Mouse (Mus musculus) activated CD4-positive, CD25-positive, alpha-beta regulatory T cell, adult 4 months (primary cell): Measurements from ENCODE around the gene Acsbg1. TPM values are rescaled to one million over a fixed set of nuclear protein-coding genes. Genes with fewer than 3 reads are reported as not detected.
A peak's percentile ranks its signal among the peaks of the same experiment; 100 is the strongest.

ENCODE experiments used
- ATAC-seq: one replicate; pipeline ENCODE4 v1.8.0; 2017
- polyA plus RNA-seq, 2 experiments: library from polyadenylated mRNA; unstranded; fragments of 100-300 nt; shearing (Covaris generic); gene quantifications; one replicate each; pipeline ENCODE4 v1.2.1; 2017

The Acsbg1 gene
- polyA plus RNA-seq, 2 experiments from 2014 or later, result 52.6 to 55.5 TPM

DNA sequence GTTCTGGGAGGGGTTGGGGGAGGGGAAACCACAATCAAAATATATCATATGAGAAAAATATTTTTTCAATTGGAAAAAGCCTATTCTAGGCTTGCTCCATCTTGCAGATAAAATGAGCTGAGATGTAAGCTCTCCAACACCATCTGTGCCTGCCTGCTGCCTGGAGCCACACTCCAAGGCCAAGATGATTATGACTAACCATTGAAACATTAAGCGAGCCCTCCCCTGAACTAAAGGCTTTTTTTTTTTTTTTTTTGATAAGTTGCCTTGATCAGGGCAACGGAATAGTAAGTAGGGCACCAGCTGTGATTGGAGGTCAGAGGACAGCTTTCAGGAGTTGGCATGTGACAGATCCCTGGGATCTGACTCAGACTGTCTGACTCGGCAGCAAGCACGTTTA, 6.8 kb upstream of the Acsbg1 start:
- ATAC-seq, result no peak

DNA sequence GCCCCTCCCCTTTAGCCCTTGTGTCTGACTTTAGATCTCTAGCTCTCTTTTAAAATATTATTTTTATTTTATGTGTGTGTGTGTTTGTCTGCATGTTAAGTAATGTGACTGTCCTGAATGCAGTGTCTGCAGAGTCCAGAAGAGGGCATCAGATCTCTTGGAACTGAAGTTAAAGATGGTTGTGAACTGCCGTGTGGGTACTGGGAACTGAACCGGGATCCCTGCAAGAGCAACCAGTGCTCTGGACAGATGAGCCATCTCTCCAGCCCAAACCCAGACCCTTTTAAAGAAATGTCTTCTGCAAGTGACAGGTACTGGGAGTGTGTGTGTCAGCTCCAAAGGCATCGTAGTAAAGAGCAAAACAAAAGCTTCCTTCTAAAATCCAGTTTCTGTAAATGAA, 4.4 kb upstream of the Acsbg1 start:
- ATAC-seq, result no peak

DNA sequence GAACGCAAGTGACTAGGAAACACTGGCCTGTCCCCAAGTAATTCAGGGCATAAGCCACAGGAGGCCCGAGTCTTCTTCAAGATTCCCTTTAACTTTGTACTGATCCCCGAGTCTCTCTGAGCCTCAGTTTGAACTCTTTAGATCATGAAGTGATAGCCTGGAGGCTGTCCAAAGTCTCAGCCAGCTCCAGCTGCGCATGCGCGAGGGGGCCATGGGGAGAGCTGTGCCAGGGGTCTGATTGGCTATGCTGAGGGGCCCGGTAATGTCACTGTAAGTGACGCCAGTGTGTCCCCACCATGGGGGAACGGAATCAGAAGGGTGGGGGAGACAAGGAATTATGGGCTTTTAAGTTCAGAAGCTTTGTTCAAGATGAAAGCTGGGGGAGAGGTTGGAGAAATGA, 2.7 kb upstream of the Acsbg1 start:
- no peak for ATAC-seq

DNA sequence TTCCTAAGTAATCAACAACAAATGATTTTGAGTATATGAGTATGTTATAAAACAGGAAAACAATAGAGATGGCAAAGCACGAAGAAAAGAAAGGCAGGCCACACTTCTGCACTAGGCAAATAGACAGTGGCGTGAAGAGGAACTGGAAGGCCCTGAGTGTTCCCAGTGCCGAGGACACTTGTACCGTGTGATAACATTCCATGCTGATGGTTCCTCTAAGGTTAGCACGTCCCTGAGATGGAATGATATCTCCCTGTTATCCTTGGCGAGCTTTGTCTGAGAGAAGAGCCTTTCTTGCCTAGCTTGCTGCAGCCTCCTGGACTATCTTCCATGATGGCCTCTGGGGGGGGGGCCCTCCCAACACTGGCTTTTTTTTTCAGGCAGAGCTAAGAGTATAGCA, 2.9 kb downstream of the Acsbg1 start:
- ATAC-seq, result no peak

DNA sequence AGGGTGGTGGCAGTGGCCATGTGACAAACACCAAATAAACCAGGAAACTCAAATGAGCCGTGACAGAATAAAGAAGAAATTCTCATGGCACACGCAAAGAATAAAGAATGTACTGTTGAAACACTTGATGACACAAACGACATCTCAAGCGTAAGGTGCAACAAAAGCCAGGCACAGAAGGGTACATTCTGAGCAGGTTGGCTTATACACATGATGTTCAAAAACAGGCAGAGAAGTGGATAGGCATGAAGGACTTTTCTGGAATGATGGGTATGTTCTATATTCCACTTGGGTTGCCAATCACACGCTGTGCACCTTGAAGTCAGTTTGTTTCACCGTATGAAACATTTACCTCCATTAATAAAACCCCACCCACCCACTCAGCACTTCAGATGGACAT, 5.3 kb downstream of the Acsbg1 start:
- no peak for ATAC-seq

DNA sequence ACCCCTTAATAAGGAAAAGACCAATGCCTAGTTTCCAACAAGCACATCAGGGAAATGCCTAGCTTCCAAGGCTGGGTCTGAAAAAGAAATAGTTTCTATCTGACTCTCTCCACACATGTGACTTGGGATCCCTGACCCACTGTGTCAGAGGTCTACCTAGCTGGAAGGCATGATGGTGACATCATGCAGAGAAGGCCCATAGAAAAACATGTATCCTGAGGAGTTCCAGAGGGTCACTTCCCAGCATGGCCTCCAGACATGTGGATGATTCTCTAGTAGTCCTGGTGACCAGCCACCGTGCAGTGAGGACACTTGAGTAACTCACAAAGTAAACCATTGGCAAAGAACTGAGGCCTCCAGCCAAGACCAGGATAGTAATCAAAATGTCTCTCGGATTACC, 5.8 kb downstream of the Acsbg1 start:
- ATAC-seq, result no peak

DNA sequence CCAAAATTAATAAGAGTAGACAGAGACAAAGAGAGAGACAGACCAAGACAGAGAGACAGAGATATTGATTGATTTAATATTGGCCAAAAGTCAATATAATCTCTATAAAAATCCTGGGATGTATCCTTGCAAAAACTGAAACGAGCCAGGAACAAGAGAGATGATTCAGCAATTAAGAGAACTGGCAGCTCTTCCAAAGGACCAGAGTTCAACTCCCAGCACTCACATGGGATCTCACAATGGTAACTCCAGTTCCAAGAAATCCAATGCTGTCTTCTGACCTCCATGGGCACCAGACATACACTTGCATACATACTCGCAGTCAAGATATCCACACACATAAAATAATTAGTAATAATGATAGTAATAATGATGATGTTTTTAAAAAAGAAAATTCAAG, 8.9 kb downstream of the Acsbg1 start:
- ATAC-seq, result no peak

DNA sequence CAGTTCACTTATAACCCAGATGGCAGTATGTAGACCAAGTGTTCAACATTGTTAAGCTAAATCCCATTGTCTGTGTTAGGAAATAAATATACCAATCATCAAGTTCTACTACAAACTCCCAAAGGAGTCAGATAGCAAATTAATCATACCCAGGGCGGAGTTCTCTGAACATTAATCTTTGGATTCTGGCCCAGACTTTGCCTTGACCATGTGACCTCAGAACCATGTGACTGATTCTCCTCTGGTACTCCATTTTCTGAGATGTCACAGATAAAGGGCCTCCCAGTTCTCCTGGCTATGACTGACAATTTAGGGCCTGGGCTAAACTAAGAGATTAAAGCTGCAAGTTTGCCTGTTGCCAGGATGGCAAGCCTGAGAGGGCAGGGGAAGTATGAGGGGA, 12.3 kb downstream of the Acsbg1 start:
- no peak for ATAC-seq

DNA sequence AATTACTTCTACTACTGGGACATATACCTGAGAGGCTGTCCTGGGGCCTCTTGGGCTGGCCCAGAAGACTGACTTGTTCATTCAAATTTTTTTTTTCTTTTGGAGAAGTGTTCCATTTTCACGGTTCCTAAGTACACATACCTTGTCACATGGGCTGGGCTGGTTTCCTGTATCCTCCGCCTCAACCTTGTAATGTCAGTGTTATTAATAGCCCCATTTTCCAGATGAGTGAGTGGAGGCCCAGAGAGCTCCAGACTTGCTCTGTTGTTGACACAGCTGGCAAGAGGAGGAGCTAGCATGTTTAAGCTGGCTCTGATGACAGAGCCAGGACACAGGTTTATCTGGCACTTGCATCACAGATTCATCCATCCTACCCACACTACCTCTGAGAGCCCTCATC, 14.2 kb downstream of the Acsbg1 start:
- ATAC-seq, result no peak

DNA sequence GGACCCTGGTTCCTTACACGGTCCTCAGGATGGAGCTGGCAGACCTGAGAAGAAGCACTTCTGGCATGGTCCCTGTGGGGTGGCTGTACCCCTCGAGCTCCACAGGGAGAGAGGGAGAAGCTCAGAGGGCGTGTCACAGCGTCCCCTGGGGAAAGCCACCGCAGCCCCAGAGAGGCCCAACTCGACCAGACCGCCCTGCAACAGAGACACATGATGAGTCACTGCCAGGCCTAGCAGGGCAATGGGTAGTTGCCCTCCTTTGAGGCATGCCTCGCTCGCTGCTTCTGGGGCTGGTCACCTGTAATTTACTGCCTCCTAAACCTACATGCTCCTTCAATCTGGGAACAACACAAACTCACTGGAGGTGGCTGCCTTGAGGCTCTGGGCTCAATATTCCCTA, 15.4 kb downstream of the Acsbg1 start:
- no peak for ATAC-seq

DNA sequence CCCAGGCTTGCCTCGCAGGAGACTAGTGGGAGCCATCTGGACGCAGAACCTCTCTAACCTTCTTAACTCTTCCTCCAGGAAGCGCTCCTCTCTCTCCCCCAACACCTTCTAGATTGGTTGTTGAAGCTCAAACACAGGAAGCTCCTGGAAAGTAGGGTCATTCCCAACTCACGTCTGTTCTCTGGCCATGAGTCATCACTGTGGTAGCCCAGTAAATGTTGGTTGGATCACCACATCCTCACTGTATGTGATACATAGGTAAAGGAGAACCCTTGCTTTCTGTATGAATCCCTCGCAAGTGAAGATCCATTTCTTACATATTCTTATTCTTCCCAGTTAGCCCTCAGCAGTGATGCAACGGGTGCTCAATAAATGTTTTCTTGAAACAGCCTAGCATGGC, 16.1 kb downstream of the Acsbg1 start:
- no peak for ATAC-seq

DNA sequence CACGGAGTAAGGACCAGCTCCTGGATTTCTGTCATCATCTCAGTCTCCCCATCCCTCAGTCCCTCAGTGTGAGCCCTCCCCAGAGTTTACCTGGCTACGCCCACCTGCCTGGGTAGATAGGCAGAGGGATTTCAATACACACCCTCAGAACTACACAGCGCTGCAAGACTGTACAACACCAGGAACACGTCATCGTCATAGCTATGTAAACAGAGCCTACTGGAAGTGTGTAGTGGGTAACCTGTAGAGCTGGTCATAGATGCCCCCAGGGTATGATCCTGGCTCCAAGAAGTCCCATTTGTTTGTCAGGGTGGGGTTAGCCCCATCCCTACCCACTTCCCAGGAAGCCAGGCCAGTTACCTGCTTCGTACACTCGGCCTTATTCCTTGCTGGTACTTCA, 18.5 kb downstream of the Acsbg1 start:
- ATAC-seq, result no peak

DNA sequence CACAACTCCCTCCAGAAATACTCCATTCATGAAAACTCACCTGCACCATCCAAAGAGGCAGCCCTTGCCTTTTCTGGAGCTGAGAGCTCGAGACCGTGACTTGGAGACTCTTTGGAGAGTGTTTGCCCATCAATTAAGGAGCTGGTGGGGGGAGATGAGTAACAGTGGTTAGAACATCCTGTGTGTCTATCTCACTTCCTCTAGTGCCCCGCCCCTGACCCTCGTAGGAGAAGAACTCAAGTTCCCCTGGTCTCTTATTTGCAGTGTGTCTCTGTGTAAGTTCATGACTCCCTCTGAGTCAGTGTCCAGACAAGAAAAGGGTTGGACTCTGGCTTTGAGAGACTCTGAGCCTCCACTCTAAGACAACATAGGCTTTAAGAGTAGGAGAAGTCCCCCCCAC, 19.1 kb downstream of the Acsbg1 start:
- peak; percentile 95 for ATAC-seq

DNA sequence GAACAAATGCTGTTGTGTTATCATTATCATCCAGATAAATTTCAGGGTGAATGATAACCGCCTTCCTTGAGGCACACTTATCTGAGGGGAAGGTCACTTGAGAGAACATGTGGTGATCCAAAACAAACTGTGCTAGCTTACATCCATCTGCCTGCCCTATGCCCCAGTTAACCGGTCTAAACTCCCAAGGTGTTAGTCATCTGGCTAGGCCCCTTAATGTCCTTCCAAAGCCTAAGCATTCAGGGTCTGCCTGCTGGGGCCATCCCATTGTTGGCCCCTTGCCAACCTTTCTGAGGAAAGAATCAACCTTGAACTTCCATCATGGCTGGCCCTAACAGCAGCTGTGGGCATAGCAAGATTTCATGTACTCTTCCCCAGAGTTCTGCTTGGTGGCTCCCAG, 19.5 kb downstream of the Acsbg1 start:
- ATAC-seq, result no peak

DNA sequence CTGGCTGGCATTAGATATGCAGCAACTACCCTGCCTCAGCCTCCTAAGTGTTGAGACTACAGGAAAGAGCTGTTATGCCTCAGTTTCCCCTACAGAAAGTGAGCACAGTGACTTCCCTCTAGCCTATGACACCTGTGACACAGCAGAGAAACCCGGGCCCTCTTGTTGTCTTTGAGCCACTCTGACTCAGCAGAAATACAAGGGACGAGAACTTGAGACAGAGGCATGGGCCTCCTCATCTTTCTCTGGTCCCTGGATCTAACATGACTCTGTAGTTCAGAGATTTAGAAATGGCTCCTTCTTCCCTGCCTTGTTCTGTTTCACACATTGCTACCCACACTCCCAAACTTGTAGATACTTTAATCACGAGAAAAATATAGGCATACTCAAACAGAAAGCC, 20.1 kb downstream of the Acsbg1 start:
- ATAC-seq, result no peak

DNA sequence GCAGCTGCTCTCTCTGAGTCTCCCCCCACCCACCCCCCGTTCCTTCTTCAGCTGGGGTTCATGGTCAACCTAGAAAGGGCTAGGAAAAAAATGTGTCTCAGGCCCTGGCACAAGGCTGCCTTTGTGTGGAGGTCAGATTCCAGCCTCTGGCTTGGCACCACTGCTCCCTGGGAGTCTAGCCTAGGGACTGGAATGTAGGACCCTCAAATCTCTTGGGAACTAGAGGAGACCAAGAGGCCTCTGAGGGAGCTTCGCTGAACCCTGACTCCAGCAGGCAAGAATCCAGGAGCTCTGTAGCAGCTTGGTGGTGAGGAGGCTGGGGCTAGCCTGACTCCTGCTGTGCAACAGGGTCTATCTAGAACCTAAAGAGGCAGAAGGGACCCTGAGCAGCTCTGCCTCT, 22.5 kb downstream of the Acsbg1 start:
- ATAC-seq, result no peak

DNA sequence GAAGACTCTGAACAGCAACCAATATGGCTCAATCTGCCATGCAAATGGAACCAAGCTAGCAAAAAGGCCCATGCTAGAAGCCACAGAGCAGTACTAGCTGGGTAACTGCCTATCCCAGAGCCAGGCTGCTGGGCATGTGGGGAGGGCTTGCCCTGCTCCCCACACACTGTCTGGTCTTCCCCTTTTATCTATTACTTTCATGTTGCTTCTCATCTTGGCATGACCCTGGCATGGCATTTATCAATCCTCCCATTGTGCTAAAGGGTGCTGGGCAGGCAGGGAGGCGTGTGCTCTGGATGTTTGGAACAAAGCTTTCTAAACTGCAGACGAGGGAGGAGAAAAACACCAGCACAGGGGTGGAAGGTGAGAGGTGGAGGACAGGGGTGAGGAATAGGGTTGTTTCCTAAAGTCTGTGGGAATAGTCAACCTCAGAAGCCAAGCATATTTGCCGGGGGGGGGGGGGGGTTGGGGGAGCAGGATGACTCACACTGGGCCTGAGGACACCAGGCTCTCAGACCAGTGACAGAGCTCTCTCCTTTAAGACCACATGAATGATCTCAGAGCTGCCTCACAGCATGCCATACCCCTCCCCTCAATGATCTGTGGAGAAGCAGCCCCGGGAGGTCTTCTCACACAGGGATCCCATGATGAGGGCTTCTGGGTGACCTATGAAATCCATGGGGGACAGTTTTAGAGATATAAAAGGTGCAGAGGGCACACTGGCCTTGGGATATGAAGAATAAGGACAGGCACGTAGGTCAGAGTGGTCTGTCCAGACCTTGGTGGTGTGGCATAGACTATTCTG, 24.0 kb downstream of the Acsbg1 start:
- ATAC-seq, result no peak

DNA sequence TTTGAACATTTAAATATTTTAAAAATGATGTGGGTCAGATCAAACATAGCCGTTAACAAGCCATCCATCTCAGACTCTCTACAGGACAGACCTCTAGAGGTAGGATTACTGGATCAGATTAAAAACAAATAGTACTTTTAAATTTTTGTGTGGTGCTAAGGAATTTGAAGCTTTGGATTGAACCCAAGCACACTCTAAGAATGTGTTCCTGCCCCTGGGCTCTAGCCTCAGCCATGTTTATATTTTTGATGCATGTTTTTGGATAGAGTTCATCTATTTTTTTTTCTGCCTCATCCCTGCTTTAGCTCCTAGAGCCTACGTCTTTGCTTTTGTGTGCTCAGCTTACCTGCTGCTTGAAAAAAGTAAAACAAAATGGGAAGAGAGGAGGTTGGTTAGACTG, 28.3 kb downstream of the Acsbg1 start:
- ATAC-seq, result no peak

DNA sequence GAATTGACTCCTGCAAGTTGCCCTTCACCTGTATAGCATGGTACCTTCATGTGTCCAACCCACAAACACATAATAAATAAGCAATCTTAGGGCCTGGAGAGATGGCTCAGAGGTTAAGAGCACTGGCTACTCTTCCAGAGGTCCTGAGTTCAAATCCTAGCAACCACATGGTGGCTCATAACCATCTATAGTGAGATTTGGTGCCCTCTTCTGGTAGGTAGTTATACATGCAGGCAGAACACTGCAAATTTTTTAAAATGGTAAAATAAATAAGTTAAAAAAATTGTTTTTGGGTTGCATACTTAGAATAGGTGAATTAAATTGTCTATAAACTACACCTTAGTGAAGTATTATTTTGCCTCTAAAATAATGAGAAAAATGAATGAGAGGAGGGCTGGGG, 30.8 kb downstream of the Acsbg1 start:
- ATAC-seq, result no peak

DNA sequence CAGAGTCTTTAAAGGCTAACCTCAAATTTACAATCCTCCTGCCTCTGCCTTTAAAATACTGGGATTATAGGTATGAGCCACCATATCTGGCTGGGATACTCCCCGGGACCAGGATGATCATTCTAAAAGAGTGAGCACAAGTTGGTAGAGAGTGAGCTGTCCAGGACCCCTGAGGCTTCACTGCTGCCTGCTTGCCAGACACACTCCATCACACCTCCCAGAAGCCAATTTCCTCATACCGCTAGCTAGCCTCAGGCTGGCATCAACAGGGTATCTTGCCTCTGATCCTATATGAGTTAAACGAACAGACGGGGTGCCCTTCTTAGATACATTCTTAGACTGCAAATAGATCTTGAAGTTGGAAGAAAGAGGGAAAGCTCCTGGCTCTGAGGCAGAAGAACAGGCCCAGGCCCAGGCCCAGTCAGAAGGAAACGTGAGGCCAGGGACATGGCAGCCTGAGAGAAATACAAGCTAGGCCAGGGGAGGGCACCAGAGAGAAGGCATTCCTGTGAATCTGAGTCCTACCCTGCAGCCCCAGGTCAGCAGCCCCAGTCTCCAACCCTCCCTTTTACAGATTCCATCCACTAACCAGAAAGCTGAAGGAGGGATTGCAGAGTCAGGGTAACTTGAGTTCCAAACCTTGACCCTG, 31.9 kb downstream of the Acsbg1 start:
- no peak for ATAC-seq

DNA sequence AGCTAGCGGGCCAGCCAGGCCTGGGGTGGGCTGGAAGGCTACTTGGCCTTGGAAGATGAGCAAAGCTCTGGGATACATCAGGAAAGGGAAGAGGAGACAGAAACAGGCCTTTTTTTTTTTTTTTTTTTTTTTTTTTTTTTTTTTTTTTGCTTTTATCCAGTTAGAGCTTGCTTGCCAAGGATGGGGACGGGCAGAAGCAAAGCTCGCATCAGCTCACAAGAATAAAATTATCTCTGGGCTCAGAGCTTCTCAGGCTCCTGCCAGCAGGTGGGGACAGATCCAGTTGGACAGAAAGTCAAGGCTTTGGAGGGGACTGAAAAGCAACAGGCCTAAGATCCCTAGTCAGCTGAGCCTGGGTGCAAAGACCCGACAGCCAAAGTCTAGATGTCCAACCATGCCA, 32.9 kb downstream of the Acsbg1 start:
- ATAC-seq, result no peak

DNA sequence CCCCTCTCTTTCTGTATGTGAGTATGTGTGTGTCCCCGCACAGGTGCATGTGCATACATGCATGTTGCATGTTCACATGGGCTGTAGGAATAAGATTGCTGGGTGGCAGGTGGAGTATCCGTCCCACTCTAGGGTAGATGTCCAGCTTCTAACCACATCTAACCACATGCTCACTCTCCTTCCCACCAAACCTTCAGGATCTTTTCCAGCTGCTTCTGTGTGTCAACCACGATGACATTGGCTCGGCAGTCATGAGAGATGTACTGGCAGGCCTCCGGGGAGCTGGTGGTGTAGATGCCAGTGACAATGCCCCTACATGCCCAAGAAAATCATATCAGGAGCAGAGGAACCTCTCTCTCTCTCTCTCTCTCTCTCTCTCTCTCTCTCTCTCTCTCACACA, 34.4 kb downstream of the Acsbg1 start:
- ATAC-seq, result no peak

DNA sequence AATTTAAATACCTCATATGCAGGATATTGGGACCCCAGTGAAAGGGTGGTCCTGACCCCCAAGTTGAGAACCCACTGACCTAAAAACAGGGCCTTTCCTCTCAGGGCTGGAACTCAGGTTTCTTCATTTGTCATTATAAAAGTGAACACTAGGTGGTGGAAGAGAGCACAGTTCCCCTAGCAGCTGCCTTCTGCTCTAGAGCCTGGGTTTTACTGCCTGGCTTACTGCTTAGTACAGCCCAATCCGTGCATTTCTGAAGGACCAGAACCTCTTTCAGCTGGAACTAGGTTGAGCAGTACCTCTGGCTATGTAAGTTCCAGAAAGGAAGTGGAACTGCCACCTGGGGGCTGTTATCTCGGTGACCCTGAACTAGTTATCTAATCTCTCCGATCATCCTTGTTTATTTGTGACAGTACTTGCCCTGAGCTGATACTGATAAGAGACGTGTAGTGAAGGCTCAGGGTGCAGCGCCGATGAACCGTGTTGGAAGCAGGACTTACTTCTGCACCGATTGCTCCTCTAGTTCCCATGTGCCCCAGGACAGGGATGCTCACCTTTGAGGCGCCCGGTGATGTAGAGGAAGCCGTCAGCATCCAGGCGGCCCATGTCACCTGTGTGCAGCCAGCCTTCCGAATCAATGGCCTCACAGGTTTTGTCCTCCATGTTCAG, 47.4 kb downstream of the Acsbg1 start:
- ATAC-seq, result peak; percentile 44

DNA sequence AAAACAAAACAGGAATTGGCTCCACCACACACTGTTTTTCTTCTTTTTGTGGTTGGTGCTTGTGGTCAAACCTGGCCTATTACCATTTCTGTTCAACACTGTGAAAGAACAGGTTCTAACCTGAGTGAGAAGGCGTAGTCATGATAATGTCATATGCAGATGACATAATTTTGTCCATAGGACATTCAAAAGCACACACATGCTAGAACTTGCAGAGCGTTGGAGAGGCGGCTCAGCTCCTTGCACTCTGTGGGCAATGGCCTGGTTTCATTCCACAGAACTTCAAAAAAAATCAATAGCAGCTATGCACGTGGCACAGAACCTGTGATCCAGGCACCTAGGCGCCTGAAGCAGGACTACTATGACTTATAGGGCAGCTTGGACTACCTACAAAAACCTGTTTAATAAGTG, 48.9 kb downstream of the Acsbg1 start:
- ATAC-seq, result peak; percentile 82
